Mouse (Mus musculus) mouse trophoblast stem cell (cell line): ENCODE data around the gene Scarb1.

ENCODE experiments used
- in situ Hi-C, 2 experiments: fragments of 300-500 bp; cut with MseI, MboI; formaldehyde crosslinking; loops; 2 replicates in 1 of 2; 3 replicates in 1 of 2; pipeline ENCODE4 v1.15.1; 2025

The Scarb1 gene

DNA sequence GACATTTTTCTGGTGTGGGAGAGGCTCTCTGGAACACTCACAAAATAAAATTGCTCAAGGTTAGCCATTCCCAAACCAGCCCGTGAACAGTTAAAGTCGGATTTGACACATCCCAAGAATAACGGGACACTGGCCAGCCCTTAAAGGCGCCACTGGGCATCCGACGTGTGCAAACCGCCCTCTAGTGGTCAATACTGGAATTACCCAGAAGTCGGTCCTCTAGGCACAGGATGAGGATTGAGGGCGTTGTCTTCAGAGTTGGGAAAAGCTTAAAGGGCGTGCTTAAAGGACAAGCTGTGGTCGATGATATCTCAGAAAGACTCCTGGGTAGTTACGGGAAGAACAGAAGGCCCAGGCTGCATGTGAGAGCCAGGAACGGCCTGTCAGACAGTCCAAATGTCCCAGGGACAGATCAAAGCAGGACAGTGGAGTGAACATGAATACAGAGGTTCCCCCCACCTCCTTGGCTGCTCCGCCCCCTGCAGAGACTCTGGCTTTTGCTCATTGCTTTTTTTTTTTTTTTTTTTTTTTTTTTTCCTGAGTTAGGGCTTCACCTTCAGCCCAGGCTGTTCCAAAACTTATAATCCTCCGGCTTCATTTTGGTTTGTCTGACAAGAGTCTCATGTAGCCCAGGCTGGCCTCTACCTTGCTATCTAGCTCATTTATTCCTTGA lies 69.2 kb downstream of the Scarb1 start:
- in situ Hi-C loops: loop anchor here (5.0 to 10.0 kb wide), 3 partner anchors 96 to 367 kb away; no protein-coding TSS in a partner anchor

DNA sequence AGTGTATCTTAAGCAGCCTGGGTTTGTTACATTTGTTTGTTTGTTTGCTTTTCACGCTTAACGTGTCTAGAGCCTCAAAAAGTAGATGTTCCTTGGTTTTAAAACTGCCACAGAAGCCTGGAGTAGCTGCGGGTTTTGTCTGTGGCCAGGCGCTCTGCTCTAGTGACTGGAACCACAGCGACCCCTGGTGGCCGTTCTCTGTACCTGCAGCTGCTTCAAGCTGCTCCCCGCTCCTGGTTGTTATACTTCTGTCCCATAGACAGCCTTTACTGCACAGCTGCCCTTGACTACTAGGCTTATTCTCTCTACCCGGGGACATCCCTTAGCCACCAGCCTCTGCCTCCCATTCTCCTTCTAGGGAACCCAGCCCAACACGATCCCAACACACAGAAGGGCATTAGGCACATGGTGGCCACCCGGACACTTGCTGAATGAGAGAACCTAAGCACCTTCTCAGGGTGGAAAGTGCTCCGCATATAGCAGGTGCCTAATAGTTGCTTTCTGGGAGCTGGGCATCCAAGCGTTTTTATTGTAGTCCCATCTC lies 70.2 kb downstream of the Scarb1 start:
- in situ Hi-C loops: loop anchor here (5.0 to 10.0 kb wide), 3 partner anchors 97 to 366 kb away; no protein-coding TSS in a partner anchor

DNA sequence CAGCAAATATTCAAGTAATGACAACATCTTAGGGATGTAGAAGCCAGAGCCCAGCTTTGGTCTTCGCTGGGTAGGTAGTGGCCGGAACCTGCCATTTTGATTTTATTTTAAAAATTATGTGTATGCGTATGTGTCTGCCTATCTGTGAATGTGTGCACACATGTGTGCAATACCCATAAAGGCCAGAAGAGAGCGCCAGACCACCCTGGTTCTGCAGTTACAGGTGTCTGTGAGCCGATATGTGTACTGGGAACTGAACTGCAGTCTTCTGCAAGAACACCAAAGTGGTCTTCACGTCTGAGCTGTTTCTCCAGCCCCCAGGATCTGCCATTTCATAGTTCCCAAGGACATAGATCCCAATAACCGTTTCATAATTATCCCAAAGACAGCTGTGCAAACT lies 71.1 kb downstream of the Scarb1 start:
- in situ Hi-C loops: loop anchor here (5.0 to 10.0 kb wide), 3 partner anchors 97 to 365 kb away; no protein-coding TSS in a partner anchor

DNA sequence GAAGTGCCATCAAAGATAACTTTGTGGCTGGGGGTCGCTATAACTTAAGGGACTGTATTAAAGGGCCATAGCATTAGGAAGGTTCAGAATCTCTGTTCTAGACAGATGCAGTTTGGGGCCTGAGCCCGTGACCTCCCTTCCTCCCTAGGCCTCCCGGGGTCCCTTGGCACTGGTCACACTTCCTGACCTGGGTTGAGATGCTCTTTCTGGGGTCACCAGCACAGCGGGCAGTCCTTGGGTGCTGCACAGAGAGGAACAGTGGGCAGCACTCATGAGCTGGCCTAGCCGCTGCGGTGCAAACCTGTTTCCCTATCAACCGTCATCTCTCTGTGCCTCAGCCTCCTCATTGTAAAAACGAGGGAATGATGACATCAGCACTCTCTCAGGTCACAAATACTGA lies 71.5 kb downstream of the Scarb1 start:
- in situ Hi-C loops: no loop called here

DNA sequence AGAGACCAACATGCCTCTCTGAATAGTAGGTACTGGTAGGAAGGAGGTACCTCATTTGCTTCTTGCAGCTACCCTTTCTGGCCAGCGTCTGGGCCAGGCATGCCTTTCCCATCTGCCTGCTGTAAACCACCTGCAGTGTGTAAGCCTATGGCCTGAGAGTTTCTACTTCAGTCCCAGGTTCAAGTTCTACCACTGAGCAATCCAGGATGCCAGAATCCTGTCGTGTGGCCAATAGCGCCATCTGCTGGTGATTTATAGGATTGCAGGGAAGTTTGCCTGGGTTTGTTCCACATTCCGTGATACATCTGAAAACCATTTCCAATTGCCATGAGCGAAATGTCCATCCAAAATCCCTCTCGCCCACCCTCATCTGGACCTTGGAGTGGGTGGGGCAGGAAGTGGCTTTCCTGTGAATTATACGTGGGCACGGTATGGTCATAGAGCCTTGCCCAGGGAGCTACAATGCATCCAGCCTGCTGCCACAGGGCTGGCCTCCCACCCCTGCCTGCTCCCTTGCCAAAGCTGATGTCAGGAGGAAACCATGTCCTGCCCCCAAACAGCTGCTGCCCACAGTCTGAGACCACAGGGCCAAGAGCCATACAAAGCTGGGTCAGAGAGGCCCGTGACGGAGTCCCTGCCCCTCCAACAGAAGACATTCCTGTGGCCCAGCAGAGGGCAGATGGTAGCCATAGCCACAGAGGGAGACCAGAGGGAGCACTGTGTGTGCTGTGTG lies 72.7 kb downstream of the Scarb1 start:
- in situ Hi-C loops: no loop called here

DNA sequence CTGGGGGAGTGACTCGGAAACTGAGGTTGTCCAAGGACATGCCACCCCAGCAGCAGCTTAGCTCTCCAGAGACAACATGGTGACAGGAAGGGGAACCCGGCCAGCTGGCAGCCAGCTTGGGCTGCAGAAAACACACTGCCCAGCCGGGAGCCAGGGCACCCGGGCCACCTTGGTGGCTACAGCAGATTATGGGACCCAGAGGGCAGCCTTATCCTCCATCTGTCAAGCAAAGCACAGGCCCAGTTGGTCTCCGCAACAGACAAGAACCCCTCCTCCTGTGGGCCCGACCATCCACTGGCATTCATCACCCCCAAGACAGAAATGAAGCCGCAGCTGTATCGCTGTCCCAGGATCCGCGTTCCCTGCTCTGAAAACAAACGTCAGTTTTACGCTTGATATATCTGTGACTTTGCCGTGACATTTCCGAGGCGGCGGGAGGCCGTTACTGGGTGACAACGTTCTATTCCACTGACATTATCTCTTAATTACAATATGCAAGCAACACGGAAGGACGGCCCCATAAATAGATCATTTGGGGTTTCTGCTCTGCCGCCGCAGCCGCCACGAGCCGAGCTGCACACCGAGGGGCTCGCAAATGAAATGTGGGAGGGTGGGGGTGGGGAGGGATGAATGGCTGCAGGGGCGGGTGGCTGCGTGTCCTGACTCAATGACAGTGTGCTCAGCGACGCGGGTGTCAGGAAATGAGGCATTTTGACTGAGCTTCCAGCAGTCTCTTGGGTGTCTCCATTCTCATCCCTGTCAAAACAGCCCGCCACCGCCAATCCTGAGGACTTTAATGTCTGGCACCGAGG lies 73.5 kb downstream of the Scarb1 start:
- in situ Hi-C loops: no loop called here

DNA sequence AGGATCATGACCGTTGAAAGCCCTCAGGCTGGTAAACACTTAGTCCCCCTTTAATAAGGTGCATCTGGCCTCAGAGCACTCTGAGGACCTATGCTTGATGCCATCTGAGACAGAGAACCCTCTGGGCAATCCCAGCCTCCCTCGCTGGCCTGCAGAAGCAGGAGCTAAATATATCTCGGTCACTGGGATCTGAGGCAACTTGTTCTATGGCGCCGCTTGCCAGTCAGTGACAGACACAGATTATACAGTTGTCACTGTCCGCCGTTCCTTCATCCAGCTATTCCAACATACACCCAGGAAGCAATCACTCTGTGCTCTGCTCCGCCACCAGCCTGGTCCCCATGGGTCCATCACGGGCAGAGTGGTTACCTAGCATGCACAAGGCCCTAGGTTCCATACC lies 74.8 kb downstream of the Scarb1 start:
- in situ Hi-C loops: no loop called here

DNA sequence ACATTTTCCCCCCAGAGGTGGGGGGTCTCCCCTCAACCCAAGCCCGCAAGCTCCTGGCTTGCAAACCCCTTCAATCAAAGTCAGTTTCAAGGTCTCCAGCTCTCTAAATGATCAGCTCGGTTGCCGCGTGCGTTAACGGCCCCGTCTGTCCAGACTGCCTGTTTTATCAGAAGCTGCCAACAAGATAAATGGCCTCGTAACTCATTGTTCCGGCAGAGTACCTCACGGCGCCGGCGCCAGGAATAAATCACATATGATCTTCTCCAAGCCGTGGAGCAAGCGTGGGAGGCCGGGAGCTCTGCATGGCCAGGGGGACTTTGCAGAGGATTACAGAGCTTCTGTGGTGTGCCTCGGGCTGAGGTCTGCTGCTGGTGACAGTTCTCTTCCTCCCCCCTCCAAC lies 76.2 kb downstream of the Scarb1 start:
- in situ Hi-C loops: loop anchor here in 1 of 2 experiments (5.0 kb wide), 1 partner anchor 468 kb away; no protein-coding TSS in a partner anchor

DNA sequence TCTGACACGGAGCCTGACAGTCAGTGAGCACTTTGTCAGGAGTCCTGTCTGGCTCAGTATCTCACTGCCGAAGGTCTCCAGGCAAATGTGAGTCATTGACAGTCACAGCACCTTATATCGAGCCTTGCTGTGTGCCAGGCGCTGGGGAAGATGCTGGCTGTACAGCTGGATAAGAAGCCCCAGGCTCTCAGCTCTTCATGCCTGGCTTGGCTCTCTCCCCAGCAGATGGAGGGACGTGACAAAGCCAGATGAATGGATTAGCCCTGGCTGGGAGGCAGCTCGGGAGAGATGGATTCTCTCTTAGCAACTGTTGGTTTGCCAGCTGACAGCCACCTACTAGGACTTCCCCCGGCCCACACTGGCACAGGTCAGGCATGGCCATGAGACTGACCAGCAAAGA lies 78.3 kb downstream of the Scarb1 start:
- in situ Hi-C loops: loop anchor here in 1 of 2 experiments (5.0 kb wide), 1 partner anchor 470 kb away; no protein-coding TSS in a partner anchor

DNA sequence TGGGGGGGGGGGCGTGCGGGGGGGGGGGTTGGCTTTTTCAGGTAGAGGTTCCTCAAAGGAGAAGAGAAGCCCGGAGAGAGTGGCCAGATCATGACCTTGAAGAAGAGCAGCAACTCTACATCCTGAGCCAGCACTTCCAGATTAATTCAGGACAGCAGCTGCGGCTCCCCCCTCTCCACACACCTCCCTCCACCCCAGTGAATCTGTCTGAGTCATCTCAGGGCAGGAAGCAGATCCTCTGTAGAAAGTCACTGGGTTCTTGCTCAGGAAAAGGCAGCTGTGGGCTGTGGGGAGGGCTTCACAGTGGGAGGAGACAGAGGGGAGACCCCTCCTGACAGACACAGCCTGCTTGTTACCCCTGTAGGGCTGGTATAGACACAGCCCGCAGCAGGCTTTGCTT lies 87.0 kb downstream of the Scarb1 start:
- in situ Hi-C loops: loop anchor here in 1 of 2 experiments (5.0 kb wide), 1 partner anchor 47 kb away; no protein-coding TSS in a partner anchor

DNA sequence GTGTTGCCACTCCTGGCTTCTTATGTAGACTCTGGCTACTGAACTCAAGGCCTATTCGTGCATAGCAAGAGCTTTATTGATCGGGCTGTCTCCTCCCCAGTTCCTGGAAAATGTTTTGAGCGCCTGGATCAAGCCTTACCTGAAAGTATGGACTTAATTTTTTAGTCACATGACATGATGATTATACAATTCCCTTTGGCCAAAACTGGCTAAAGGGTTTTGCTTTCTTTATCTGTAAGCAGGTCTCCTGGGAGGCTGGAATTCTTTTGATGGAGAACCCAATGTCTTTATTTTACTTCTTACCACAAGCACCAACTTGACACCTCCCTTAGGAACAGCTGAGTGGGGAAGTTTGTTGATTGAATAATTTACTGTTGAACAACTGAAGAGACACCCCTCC lies 87.4 kb downstream of the Scarb1 start:
- in situ Hi-C loops: loop anchor here in 1 of 2 experiments (5.0 kb wide), 1 partner anchor 46 kb away; no protein-coding TSS in a partner anchor

DNA sequence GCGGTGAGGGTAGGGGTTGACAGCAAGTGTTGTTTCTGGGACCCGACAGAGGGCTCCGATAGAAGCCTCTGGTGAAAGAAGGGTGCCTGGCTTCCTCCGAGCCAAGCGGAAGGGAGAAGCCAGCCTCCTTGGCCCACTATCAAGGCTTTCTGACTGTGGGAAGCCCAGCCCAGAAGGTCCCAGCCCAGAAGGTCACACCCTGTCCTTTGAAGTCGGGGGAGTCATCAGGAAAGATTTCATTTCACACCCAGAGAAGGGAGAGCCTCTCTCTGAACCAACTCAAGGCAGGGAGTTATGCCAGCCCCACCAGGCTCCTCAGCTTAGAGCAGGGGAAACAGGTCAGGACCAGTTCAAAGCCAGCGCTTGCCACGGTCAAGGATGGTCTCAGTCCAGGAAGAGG lies 88.2 kb downstream of the Scarb1 start:
- in situ Hi-C loops: loop anchor here in 1 of 2 experiments (5.0 kb wide), 1 partner anchor 45 kb away; no protein-coding TSS in a partner anchor

DNA sequence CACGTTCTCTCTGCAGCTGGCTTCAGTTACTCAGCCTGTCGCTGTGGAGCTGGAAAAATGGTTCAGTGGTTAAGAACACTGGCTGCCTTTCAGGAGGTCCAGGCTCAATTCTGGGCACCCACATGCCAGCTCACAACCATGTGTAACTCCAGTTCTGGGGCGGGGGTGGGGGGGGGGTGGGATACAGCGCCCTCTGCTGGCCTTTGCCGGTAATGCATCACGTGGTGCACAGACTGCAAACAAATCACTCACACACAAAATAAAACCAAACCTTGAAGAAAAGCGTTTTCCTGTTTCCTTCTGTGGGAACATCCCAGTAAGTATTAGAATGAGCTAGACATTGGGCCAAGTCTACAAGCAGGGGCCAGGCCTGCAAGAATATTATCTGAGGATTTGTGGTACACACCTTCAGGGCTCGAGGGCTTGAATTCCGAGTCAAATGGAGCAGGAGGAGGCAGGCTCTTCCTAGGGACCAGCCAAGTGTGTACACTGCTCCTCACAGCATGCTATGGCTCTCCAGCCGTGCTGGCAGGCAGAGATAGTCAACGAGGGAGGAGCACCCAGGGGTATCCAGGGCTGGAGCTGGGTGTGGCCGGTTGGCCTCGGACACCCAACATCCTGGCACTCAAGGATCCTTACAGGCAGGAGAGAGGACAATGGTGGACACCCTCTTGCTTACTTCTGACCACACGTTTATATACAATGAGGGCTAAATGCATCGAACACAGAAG lies 88.8 kb downstream of the Scarb1 start:
- in situ Hi-C loops: loop anchor here in 1 of 2 experiments (5.0 kb wide), 1 partner anchor 45 kb away; no protein-coding TSS in a partner anchor

DNA sequence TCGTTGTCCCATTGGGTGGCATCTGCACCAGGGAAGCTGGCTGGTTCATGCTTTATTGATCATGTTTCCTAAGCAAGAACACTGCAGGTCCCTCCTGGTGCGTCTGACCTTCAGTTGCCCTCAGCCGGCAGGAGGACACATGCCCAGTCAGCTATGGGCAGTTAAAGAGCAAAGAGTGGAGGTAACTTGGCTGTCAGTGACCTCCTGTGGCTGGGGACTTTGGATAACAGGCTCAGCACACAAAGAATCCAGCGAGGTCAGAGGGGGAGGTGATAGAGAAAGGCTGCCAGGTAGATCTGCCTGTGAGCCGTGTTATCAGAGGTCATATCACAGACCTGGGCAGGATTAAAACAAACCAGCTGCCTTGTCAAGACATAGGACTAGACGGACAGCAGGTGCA lies 91.7 kb downstream of the Scarb1 start:
- in situ Hi-C loops: no loop called here

DNA sequence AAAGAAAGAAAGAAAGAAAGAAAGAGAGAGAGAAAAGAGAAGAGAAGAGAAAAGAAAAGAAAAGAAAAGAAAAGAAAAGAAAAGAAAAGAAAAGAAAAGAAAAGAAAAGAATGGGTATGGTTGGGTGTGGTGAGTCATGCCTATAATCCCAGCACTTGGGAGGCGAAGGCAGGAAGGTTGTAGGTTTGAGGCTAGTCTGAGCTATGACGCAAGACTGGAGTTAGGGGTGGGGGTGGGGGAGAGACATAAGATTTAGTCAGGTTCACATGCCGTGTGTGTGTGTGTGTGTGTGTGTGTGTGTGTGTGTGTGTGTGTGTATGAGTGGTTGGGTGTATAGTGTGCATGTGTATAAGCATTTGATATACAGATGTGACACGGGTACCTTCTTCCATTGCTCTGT lies 94.2 kb downstream of the Scarb1 start:
- in situ Hi-C loops: no loop called here

DNA sequence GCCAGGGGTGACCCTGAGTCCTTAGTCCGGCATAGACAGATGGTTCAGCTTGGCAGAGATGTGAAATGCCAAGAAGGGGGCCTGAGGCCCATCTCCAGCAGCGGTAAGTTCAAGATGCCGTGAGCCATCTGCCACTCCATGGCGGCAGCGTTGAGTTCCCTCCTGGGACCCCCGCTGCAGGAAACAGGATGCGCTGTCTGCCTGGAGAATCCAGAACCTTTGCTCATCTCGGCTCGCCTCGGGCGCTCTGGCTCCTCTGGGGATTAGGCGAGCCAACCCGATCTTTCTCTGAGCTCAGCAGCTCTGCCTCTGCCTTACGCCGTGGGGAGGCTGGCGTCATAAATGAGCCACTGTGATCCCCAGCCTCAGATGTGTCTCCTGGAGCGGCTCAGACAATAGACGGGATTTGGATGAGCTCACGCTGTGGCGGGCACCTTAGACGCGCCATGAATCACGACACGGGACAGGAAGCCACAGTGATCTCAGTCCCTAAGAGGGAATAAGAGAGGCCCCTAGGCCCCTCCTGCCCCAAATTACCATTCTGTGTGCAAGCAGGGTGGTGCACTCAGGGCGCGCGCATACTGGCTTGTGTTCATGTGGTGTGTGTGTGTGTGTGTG lies 95.3 kb downstream of the Scarb1 start:
- in situ Hi-C loops: no loop called here

DNA sequence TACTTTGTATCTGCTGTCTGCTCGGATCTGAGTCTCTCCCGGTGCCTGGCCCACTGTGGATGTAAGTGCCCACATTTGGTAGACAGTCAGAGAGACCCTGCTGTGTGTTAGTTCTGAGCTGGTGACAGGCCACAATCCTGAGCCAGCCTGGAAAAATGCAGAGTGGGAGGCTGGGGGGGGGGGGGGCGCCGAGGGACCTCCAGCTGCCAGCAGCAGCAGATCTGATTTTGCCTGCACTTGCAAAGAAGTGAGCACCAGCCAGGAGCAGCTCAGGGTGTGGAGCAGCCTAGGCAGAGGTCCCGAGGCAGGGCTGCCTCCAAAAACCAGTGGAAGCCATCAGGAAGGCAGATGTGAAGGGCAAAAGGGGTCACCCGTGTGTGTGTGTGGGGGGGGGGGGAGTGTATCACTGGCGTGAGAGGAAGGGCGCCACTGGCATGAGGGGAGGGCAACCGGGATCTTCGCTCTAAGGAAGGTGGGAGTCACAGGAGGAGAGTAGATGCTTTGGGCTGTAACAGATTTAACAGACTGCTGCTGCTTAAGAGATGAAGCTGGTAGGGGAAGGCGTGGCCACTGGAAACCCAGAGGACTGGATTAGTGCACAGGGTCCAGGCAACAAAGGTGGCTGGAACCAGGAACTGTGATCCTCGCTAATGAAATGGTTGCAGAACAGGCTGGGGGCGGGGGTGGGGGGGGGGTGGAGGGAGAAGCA lies 95.9 kb downstream of the Scarb1 start:
- in situ Hi-C loops: no loop called here

DNA sequence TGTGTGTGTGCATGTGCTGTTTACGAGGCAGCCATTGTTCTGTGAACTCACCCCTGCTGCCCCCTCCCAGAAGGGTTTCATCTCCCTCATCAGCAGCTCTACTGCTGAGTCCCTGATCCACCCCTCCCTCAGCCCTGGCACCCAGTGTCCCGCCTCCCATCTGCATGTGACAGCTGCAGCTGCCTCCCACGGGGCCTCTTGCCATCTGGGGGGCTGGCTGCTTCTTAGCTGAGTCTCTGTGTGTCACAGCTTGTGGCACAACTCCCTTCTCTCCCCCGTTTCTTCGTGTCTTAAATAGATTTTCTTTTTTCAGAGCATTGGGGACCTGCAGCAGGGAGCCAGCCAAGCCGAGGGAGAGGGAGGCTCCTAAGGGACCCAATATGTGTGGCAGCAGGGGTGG lies 97.0 kb downstream of the Scarb1 start:
- in situ Hi-C loops: no loop called here

DNA sequence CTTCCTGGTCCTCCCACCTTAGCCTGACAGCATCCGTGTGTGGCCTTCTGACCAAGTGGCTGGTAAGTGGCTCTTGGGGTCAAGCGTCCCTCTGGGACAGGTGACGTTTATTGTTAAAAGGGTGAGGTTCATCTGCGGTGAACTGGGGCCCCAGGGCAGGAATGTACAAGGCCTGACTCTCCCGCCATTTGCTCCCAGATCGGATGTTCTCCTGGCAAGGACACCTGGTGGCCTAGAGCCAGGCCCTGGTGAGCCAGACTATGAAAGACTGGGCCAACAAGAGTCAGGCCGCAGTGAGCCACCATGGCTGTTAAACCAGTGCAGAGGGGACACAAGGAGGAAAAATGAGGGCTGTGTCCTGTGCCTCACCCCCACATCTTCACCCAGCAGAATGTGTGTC lies 98.8 kb downstream of the Scarb1 start:
- in situ Hi-C loops: no loop called here

DNA sequence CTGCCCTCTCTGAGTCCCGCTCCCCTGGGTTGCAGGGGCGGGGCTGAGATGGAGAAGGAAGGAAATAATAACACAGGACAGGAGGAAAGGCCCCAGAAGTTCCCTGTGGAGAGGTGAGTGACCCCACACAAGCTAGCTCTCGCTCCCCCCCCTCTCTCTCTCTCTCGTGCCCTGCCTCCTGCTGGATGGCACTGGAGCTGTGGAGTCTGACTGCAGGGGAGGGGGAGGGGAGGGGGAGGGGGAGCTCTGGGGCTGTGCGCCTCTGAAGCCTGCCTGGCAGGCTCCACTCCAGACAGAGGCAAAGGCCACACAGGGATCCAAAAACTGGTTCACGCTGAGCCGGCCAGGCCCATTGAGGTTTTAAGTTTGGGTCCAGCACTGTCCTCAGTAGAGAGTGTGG lies 99.3 kb downstream of the Scarb1 start:
- in situ Hi-C loops: no loop called here
